Mouse (Mus musculus) adrenal gland, adult 8-10 months (tissue): Measurements from ENCODE around the gene Rps19. TPM values are rescaled to one million over a fixed set of nuclear protein-coding genes. Genes with fewer than 3 reads are reported as not detected.
A peak's percentile ranks its signal among the peaks of the same experiment; 100 is the strongest.

ENCODE experiments used
- DNase-seq: peaks from one replicate; pipeline ENCODE4 v3.0.0; 2022
- total RNA-seq, 4 experiments: library from RNA; stranded (reverse); gene quantifications; 2 replicates each; pipeline ENCODE4 v1.2.4; 2022

Rps19 gene
- total RNA-seq, 4 experiments from 2014 or later, result 823 to 1,088 (median 1,017) TPM

GRCm38 (mm10) chr7:24903444-24903825, 19.3 kb downstream of the Rps19 start:
- no peak for DNase-seq

GRCm38 (mm10) chr7:24904070-24904483, 19.9 kb downstream of the Rps19 start:
- DNase-seq, result peak; percentile 97

- no peak for DNase-seq
Observed at GRCm38 (mm10) chr7:24904936-24905335, 20.8 kb downstream of the Rps19 start.

- no peak for DNase-seq
Observed at GRCm38 (mm10) chr7:24906551-24906950, 22.4 kb downstream of the Rps19 start.

GRCm38 (mm10) chr7:24907211-24907748, 23.1 kb downstream of the Rps19 start:
- no peak for DNase-seq

- DNase-seq, result no peak
Observed at GRCm38 (mm10) chr7:24912480-24912879, 28.3 kb downstream of the Rps19 start.

- no peak for DNase-seq
Observed at GRCm38 (mm10) chr7:24918763-24919323, 34.7 kb downstream of the Rps19 start.

- no peak for DNase-seq
Observed at GRCm38 (mm10) chr7:24919728-24920127, 35.6 kb downstream of the Rps19 start.

- no peak for DNase-seq
Observed at GRCm38 (mm10) chr7:24930475-24930874, 46.3 kb downstream of the Rps19 start.

GRCm38 (mm10) chr7:24931651-24932050, 47.5 kb downstream of the Rps19 start:
- no peak for DNase-seq

Other genes starting within 250 kb of the Rps19 start
- under 1 TPM in 3 of 4 experiments, not detected in 1; 0.34 to 0.96 (median 0.66) TPM for gene Lypd3, start 247.8 kb upstream of the Rps19 start, total RNA-seq
- gene Tex101, start 207.7 kb upstream of the Rps19 start, total RNA-seq, result not detected
- gene BC049730, start 175.1 kb upstream of the Rps19 start, total RNA-seq, result not detected
- gene Gm4763, start 157.5 kb upstream of the Rps19 start, total RNA-seq, result not detected
- under 1 TPM in 2 of 4 experiments, not detected in 2; 0.14 to 0.15 TPM for gene Cd177, start 124.1 kb upstream of the Rps19 start, total RNA-seq
- under 1 TPM in 1 of 4 experiments, not detected in 3; 0.23 TPM for gene Ceacam10, start 107.2 kb upstream of the Rps19 start, total RNA-seq
- gene Gm9844, start 22.2 kb upstream of the Rps19 start, total RNA-seq, result not detected
- not detected for gene Lypd4, start 14.4 kb upstream of the Rps19 start, total RNA-seq
- not detected for gene Dmrtc2, start 14.3 kb upstream of the Rps19 start, total RNA-seq
- gene Cd79a, start 13.0 kb downstream of the Rps19 start, total RNA-seq, result 1 to 10 TPM in 2 of 4 experiments, under 1 TPM in 2; 0.44 to 2.1 (median 1.2) TPM
- 100 to 1,000 TPM in 2 of 4 experiments, 10 to 100 TPM in 2; 70.6 to 172 (median 113) TPM for gene Arhgef1, start 18.5 kb downstream of the Rps19 start, total RNA-seq
- gene Gm4881, start 60.1 kb downstream of the Rps19 start, total RNA-seq, result not detected
- 100 to 1,000 TPM; 343 to 403 (median 360) TPM for gene Rabac1, start 88.4 kb downstream of the Rps19 start, total RNA-seq
- gene Atp1a3, start 121.6 kb downstream of the Rps19 start, total RNA-seq, result 100 to 1,000 TPM in 2 of 4 experiments, 10 to 100 TPM in 2; 46.3 to 149 (median 91.8) TPM
- gene Grik5, start 188.0 kb downstream of the Rps19 start, total RNA-seq, result 10 to 100 TPM; 13.8 to 43.0 (median 24.7) TPM
- gene Zfp574, start 188.2 kb downstream of the Rps19 start, total RNA-seq, result 10 to 100 TPM; 20.2 to 25.0 (median 22.1) TPM